Mouse (Mus musculus): ENCODE data around the gene Maml2. TPM values are rescaled to one million over a fixed set of nuclear protein-coding genes. Genes with fewer than 3 reads are reported as not detected.

Gene Maml2
- polyA plus RNA-seq, 1 experiment from 2014 or later = 1.6 TPM

- Histone ChIP-seq H3K4me1 (ENCODE audit: insufficient read depth) (peaks cover 8% of the 10 kb centered on the region; the same call in 1 of the 2 replicates), H3K27me3 (ENCODE audit: insufficient read depth, low read length) (no peaks in the 10 kb centered on the region), H3K27ac (ENCODE audit: low read depth) (no peak overlapping the region), H3K9ac (replicated peaks) (no peak overlapping the region), H3K36me3 (replicated peaks; ENCODE audit: insufficient read depth, low read length) (no peaks in the 10 kb centered on the region), H3K4me3 (ENCODE audit: low read depth, low read length) (no peak overlapping the region), H3K4me2 (ENCODE audit: low read depth, low read length) (no peak overlapping the region), H3K9me3 (ENCODE audit: low read length) (no peaks in the 10 kb centered on the region)
- no peak for TF ChIP-seq CTCF (IDR thresholded peaks at IDR 0.05; ENCODE audit: low read depth)
- no peak for TF ChIP-seq EP300 (IDR thresholded peaks at IDR 0.05; ENCODE audit: low read depth)
- no peak for DNase-seq
- 71% methylated on average over 4 of the region's 4 CpGs for WGBS (ENCODE audit: insufficient replicate concordance)
- no peak for ATAC-seq
These were observed 454.8 kb downstream of the Maml2 start for GRCm38 (mm10) chr9:13752543-13752942.

Small RNAs within 50 kb of the gene (microRNA-seq; reads per million reads assigned to microRNA genes)
- gene Gm22643 = not detected

Other genes with a start within 250 kb of the Maml2 start
- gene Jrkl, start 52.1 kb upstream of the Maml2 start, polyA plus RNA-seq (2015; fragmentation: Nextera tagmentation; extraction: Ambion mirVana) = 1.9 and 2.1 TPM in 2 replicates
- 3.8 and 4.7 TPM in 2 replicates for gene Ccdc82, start 51.0 kb upstream of the Maml2 start, polyA plus RNA-seq (2015; fragmentation: Nextera tagmentation; extraction: Ambion mirVana)
- gene Gm17571, start 148.8 kb downstream of the Maml2 start, polyA plus RNA-seq (2015; fragmentation: Nextera tagmentation; extraction: Ambion mirVana) = not detected in 2 replicates